Mouse (Mus musculus): ENCODE results near the gene Ifna15. TPM values are rescaled to one million over a fixed set of nuclear protein-coding genes. Genes with fewer than 3 reads are reported as not detected.

Ifna15 gene
- polyA plus RNA-seq, 1 experiment from 2014 or later, result not detected

Other genes starting within 250 kb of the Ifna15 start
- gene Hacd4, start 119.3 kb downstream of the Ifna15 start, polyA plus RNA-seq (2016; fragmentation: Nextera tagmentation; extraction: Ambion mirVana), result 5.5 and 8.2 TPM in 2 replicates
- not detected in 2 replicates for gene Ifnb1, start 35.5 kb downstream of the Ifna15 start, polyA plus RNA-seq (2016; fragmentation: Nextera tagmentation; extraction: Ambion mirVana)
- gene Ifna14, start 13.6 kb upstream of the Ifna15 start, polyA plus RNA-seq (2016; fragmentation: Nextera tagmentation; extraction: Ambion mirVana), result not detected in 2 replicates
- not detected in 2 replicates for gene Ifna9, start 34.1 kb upstream of the Ifna15 start, polyA plus RNA-seq (2016; fragmentation: Nextera tagmentation; extraction: Ambion mirVana)
- gene Ifna12, start 45.1 kb upstream of the Ifna15 start, polyA plus RNA-seq (2016; fragmentation: Nextera tagmentation; extraction: Ambion mirVana), result not detected in 2 replicates
- not detected in 2 replicates for gene C87499, start 76.2 kb upstream of the Ifna15 start, polyA plus RNA-seq (2016; fragmentation: Nextera tagmentation; extraction: Ambion mirVana)
- gene Ifna13, start 86.2 kb upstream of the Ifna15 start, polyA plus RNA-seq (2016; fragmentation: Nextera tagmentation; extraction: Ambion mirVana), result not detected in 2 replicates
- not detected in 2 replicates for gene Ifna16, start 118.7 kb upstream of the Ifna15 start, polyA plus RNA-seq (2016; fragmentation: Nextera tagmentation; extraction: Ambion mirVana)
- gene Ifna2, start 125.7 kb upstream of the Ifna15 start, polyA plus RNA-seq (2016; fragmentation: Nextera tagmentation; extraction: Ambion mirVana), result not detected in 2 replicates
- not detected in 2 replicates for gene Ifnab, start 133.1 kb upstream of the Ifna15 start, polyA plus RNA-seq (2016; fragmentation: Nextera tagmentation; extraction: Ambion mirVana)
- gene Gm26566, start 163.6 kb upstream of the Ifna15 start, polyA plus RNA-seq (2016; fragmentation: Nextera tagmentation; extraction: Ambion mirVana), result 1.1 and 1.2 TPM in 2 replicates
- 83.9 and 88.7 TPM in 2 replicates for gene Klhl9, start 164.2 kb upstream of the Ifna15 start, polyA plus RNA-seq (2016; fragmentation: Nextera tagmentation; extraction: Ambion mirVana)
- 0.30 TPM in 1 of 2 replicates, not detected in the other for gene Gm13271, start 196.6 kb upstream of the Ifna15 start, polyA plus RNA-seq (2016; fragmentation: Nextera tagmentation; extraction: Ambion mirVana)
- 0.28 and 0.36 TPM in 2 replicates for gene Gm13283, start 201.9 kb upstream of the Ifna15 start, polyA plus RNA-seq (2016; fragmentation: Nextera tagmentation; extraction: Ambion mirVana)
- gene Gm13290, start 215.6 kb upstream of the Ifna15 start, polyA plus RNA-seq (2016; fragmentation: Nextera tagmentation; extraction: Ambion mirVana), result not detected in 2 replicates
- gene Gm13289, start 218.7 kb upstream of the Ifna15 start, polyA plus RNA-seq (2016; fragmentation: Nextera tagmentation; extraction: Ambion mirVana), result not detected in 2 replicates
- not detected in 2 replicates for gene Gm13272, start 221.6 kb upstream of the Ifna15 start, polyA plus RNA-seq (2016; fragmentation: Nextera tagmentation; extraction: Ambion mirVana)
- gene Ifnz, start 223.9 kb upstream of the Ifna15 start, polyA plus RNA-seq (2016; fragmentation: Nextera tagmentation; extraction: Ambion mirVana), result 0.21 TPM in 1 of 2 replicates, not detected in the other
- gene Gm13276, start 227.5 kb upstream of the Ifna15 start, polyA plus RNA-seq (2016; fragmentation: Nextera tagmentation; extraction: Ambion mirVana), result not detected in 2 replicates
- not detected in 2 replicates for gene Gm13277, start 230.4 kb upstream of the Ifna15 start, polyA plus RNA-seq (2016; fragmentation: Nextera tagmentation; extraction: Ambion mirVana)
- gene Gm13278, start 233.3 kb upstream of the Ifna15 start, polyA plus RNA-seq (2016; fragmentation: Nextera tagmentation; extraction: Ambion mirVana), result not detected in 2 replicates
- gene Gm13275, start 236.2 kb upstream of the Ifna15 start, polyA plus RNA-seq (2016; fragmentation: Nextera tagmentation; extraction: Ambion mirVana), result not detected in 2 replicates
- not detected in 2 replicates for gene Gm13279, start 239.2 kb upstream of the Ifna15 start, polyA plus RNA-seq (2016; fragmentation: Nextera tagmentation; extraction: Ambion mirVana)
- 0.34 and 0.79 TPM in 2 replicates for gene Gm13285, start 241.4 kb upstream of the Ifna15 start, polyA plus RNA-seq (2016; fragmentation: Nextera tagmentation; extraction: Ambion mirVana)
- not detected in 2 replicates for gene Gm13287, start 245.0 kb upstream of the Ifna15 start, polyA plus RNA-seq (2016; fragmentation: Nextera tagmentation; extraction: Ambion mirVana)
- gene Gm13288, start 247.3 kb upstream of the Ifna15 start, polyA plus RNA-seq (2016; fragmentation: Nextera tagmentation; extraction: Ambion mirVana), result not detected in 2 replicates

Data from heart, embryonic 10.5 days (tissue).